Mouse (Mus musculus) telencephalon, adult 2 months (tissue): ENCODE measurements around the gene Fitm2.

Experiments used
- DNase-seq: peaks from one replicate; pipeline ENCODE4 v3.0.0-alpha.2; 2011; ENCODE audit warnings: low read depth, low spot score

Gene Fitm2

GRCm38 (mm10) chr2:163422895-163423660 lies 49.4 kb downstream of the Fitm2 start:
- no peak for DNase-seq

- DNase-seq = no peak
Observed at GRCm38 (mm10) chr2:163420366-163420886, 52.0 kb downstream of the Fitm2 start.

GRCm38 (mm10) chr2:163419346-163420045 lies 52.9 kb downstream of the Fitm2 start:
- DNase-seq = peak; percentile 99

- DNase-seq = no peak
Observed at GRCm38 (mm10) chr2:163418841-163419345, 53.5 kb downstream of the Fitm2 start.

GRCm38 (mm10) chr2:163417830-163418229 lies 54.6 kb downstream of the Fitm2 start:
- no peak for DNase-seq

- DNase-seq = no peak
Observed at GRCm38 (mm10) chr2:163417026-163417425, 55.4 kb downstream of the Fitm2 start.
